In the genomic region with DNA sequence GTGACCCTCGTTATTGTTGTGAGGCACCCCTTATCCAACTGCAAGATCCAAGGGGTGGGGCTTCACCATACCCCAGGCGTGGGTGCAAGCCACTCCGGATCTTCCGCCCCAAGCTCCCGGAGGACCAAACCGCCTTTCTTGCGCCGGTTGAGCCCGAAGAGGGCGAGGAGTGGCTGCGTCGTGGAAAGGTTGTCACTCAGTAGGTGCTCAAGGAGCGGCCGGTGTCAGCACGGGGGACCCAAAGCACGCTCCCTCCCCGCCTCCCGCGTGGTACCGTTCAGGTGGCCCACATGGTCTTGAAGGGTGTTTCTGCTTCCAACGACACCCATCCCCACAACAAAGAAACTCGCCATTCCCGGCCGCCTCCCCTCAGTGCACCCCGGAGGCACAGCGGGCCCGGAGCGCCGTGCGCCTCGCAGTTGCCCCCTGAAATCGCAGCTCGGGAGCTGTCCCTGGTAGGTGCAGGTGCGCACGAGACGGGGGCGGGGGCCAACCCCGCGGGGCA, we compare ENCODE assay signal across 8 mouse cellular contexts. TPM values are rescaled to one million over a fixed set of nuclear protein-coding genes. Genes with fewer than 3 reads are reported as not detected.
DNase-seq lines count a peak whose midpoint lies in the region; ATAC-seq lines count a peak whose summit lies in the region.

Kmt5b (plus strand) TSS at position 146 of the 505 bp plus-strand sequence.

- peak; percentile 53 for DNase-seq in right cerebral cortex, adult 18-20 months
- DNase-seq in right cerebral cortex, postnatal 4 days = no peak
- DNase-seq in cerebellum, adult 9-10 months = peak; percentile 78
- DNase-seq in gastrocnemius, adult 18-20 months (ENCODE audit: low spot score) = peak; percentile 49
- peak; percentile 58 for DNase-seq in hindbrain, embryonic 14.5 days (ENCODE audit: low spot score)
- peak; percentile 59 to 63 for DNase-seq in left cerebral cortex, postnatal 25 days (ENCODE audit: low spot score in 2 of 2)
- DNase-seq in yolk sac, embryonic 10.5 days (ENCODE audit: low spot score) = no peak

- peak within 1 kb of the TSS; percentile 100 for H3K27ac ChIP-seq in hindbrain, embryonic 14.5 days

- no peaks in the 10 kb centered on the region; the same call in 1 of the 2 replicates for H3K36me3 ChIP-seq in hindbrain, embryonic 14.5 days (replicated peaks; ENCODE audit: control insufficient read depth, insufficient read depth)

- ATAC-seq in hindbrain, embryonic 14.5 days (ENCODE audit: low FRiP score) = peak; percentile 71
- ATAC-seq in megakaryocyte-erythroid progenitor cell, adult 5-6 weeks (replicated peaks; ENCODE audit: low FRiP score, low TSS enrichment, poor library complexity, severe bottlenecking) = peak; percentile 18; the same call in 1 of the 2 replicates

- H3K4me3 ChIP-seq in hindbrain, embryonic 14.5 days (replicated peaks; ENCODE audit: low read length) = peak within 1 kb of the TSS; percentile 100

- peaks cover 24% of the 10 kb centered on the region for H3K4me1 ChIP-seq in hindbrain, embryonic 14.5 days (replicated peaks; ENCODE audit: control insufficient read depth, insufficient read depth, low read length)

- intact Hi-C loops in left cerebral cortex, postnatal 25 days (cut with DNase I) = loop anchor here (1.0 to 5.0 kb wide), 3 partner anchors 45 to 190 kb away; partner anchors contain the start of genes Chka and Ppp6r3

- H3K4me2 ChIP-seq in hindbrain, embryonic 14.5 days (replicated peaks) = peak within 1 kb of the TSS; percentile 73

- H3K9ac ChIP-seq in hindbrain, embryonic 14.5 days = peak within 1 kb of the TSS; percentile 100

- H3K27me3 ChIP-seq in hindbrain, embryonic 14.5 days (ENCODE audit: control insufficient read depth, insufficient read depth, low read length) = no peaks in the 10 kb centered on the region

- WGBS in hindbrain, embryonic 14.5 days = 1% methylated on average over 39 of the region's 39 CpGs

- no peaks in the 10 kb centered on the region for H3K9me3 ChIP-seq in hindbrain, embryonic 14.5 days (ENCODE audit: control insufficient read depth, low read length)

RNA-seq across cellular contexts. Expression of gene Kmt5b, which starts in this region (rescaled TPM):
- 10 to 100 TPM; 19.1 to 19.6 TPM for total RNA-seq in gastrocnemius, adult 18-20 months (2021)
- 56.9 and 57.9 TPM in 2 replicates for polyA plus RNA-seq in hindbrain, embryonic 14.5 days (2014; fragmentation: Nextera tagmentation; extraction: Ambion mirVana)
- 10 to 100 TPM; 50.7 to 52.3 TPM for total RNA-seq in left cerebral cortex, postnatal 25 days (2021)
- 24.8 and 32.9 TPM in 2 replicates for total RNA-seq in megakaryocyte-erythroid progenitor cell, adult 5-6 weeks (2014; fragmentation: Nextera tagmentation)
- 39.8 and 39.9 TPM in 2 replicates for total RNA-seq in megakaryocyte-erythroid progenitor cell, adult 5-6 weeks (2017)

Comparison
In these comparisons a context has a peak if more than half of its experiments do, and no peak if none do; other contexts are left out.
1. DNase-seq: peak in right cerebral cortex, adult 18-20 months (single experiment), cerebellum, adult 9-10 months (single experiment), gastrocnemius, adult 18-20 months (single experiment), hindbrain, embryonic 14.5 days (single experiment) and left cerebral cortex, postnatal 25 days (2 of 2); none in right cerebral cortex, postnatal 4 days (single experiment) and yolk sac, embryonic 10.5 days (single experiment).